Mouse (Mus musculus): ENCODE measurements around the gene Fibcd1. TPM values are rescaled to one million over a fixed set of nuclear protein-coding genes. Genes with fewer than 3 reads are reported as not detected.

Fibcd1 gene
- total and polyA plus RNA-seq, 2 experiments from 2014 or later, result 19.4 to 48.5 TPM

GRCm38 (mm10) chr2:31782958-31783602 lies 62.7 kb downstream of the Fibcd1 start:
- DNase-seq (ENCODE audit: low spot score), result no peak
- Histone ChIP-seq H3K4me3 (ENCODE audit: low read depth, low read length) (no peak overlapping the region), H3K9ac (replicated peaks; ENCODE audit: low read length, poor library complexity, severe bottlenecking) (no peak overlapping the region), H3K9me3 (ENCODE audit: low read length) (no peaks in the 10 kb centered on the region), H3K4me2 (ENCODE audit: low read depth, low read length, poor library complexity, severe bottlenecking) (no peak overlapping the region), H3K4me1 (ENCODE audit: insufficient read depth, low read length) (no peaks in the 10 kb centered on the region), H3K27ac (ENCODE audit: low read depth, low read length) (no peak overlapping the region), H3K27me3 (ENCODE audit: insufficient read depth, low read length) (no peaks in the 10 kb centered on the region), H3K36me3 (ENCODE audit: insufficient read depth, low read length) (peaks cover 31% of the 10 kb centered on the region)
- 76% methylated on average over 8 of the region's 8 CpGs for WGBS
- ATAC-seq (ENCODE audit: low FRiP score), result no peak
- TF ChIP-seq CTCF (IDR thresholded peaks at IDR 0.05), result peak; percentile 54

GRCm38 (mm10) chr2:31779258-31779657 lies 66.5 kb downstream of the Fibcd1 start:
- DNase-seq (ENCODE audit: low spot score), result no peak
- no peaks in the 10 kb centered on the region for H3K4me1 ChIP-seq (ENCODE audit: insufficient read depth, low read length)
- no peak overlapping the region for H3K27ac ChIP-seq (ENCODE audit: low read depth, low read length)
- H3K36me3 ChIP-seq (ENCODE audit: insufficient read depth, low read length), result peaks cover 23% of the 10 kb centered on the region
- no peaks in the 10 kb centered on the region for H3K27me3 ChIP-seq (ENCODE audit: insufficient read depth, low read length)
- H3K9me3 ChIP-seq (ENCODE audit: low read length), result no peaks in the 10 kb centered on the region
- H3K4me3 ChIP-seq (ENCODE audit: low read depth, low read length), result no peak overlapping the region
- no peak overlapping the region for H3K4me2 ChIP-seq (ENCODE audit: low read depth, low read length, poor library complexity, severe bottlenecking)
- no peak for ATAC-seq (ENCODE audit: low FRiP score)
- no peak overlapping the region for H3K9ac ChIP-seq (replicated peaks; ENCODE audit: low read length, poor library complexity, severe bottlenecking)
- no peak for TF ChIP-seq CTCF (IDR thresholded peaks at IDR 0.05)
- 90% methylated on average over 2 of the region's 2 CpGs for WGBS

GRCm38 (mm10) chr2:31776479-31776878 lies 69.3 kb downstream of the Fibcd1 start:
- Histone ChIP-seq H3K9ac (replicated peaks; ENCODE audit: low read length, poor library complexity, severe bottlenecking) (no peak overlapping the region), H3K36me3 (ENCODE audit: insufficient read depth, low read length) (peaks cover 20% of the 10 kb centered on the region), H3K9me3 (ENCODE audit: low read length) (no peaks in the 10 kb centered on the region), H3K4me1 (ENCODE audit: insufficient read depth, low read length) (no peaks in the 10 kb centered on the region), H3K4me2 (ENCODE audit: low read depth, low read length, poor library complexity, severe bottlenecking) (no peak overlapping the region), H3K4me3 (ENCODE audit: low read depth, low read length) (no peak overlapping the region), H3K27ac (ENCODE audit: low read depth, low read length) (no peak overlapping the region), H3K27me3 (ENCODE audit: insufficient read depth, low read length) (no peaks in the 10 kb centered on the region)
- DNase-seq (ENCODE audit: low spot score) (no peak), ATAC-seq (ENCODE audit: low FRiP score) (no peak)
- TF ChIP-seq CTCF (IDR thresholded peaks at IDR 0.05), result no peak
- 96% methylated on average over 3 of the region's 3 CpGs for WGBS

- H3K9me3 ChIP-seq (ENCODE audit: low read length), result no peaks in the 10 kb centered on the region
- H3K4me3 ChIP-seq (ENCODE audit: low read depth, low read length), result no peak overlapping the region
- peak overlapping the region; percentile 6; the same call in 1 of the 2 replicates for H3K27ac ChIP-seq (ENCODE audit: low read depth, low read length)
- H3K4me1 ChIP-seq (ENCODE audit: insufficient read depth, low read length), result peaks cover 10% of the 10 kb centered on the region; the same call in 1 of the 2 replicates
- no peaks in the 10 kb centered on the region for H3K27me3 ChIP-seq (ENCODE audit: insufficient read depth, low read length)
- no peak overlapping the region for H3K4me2 ChIP-seq (ENCODE audit: low read depth, low read length, poor library complexity, severe bottlenecking)
- no peak for TF ChIP-seq CTCF (IDR thresholded peaks at IDR 0.05)
- no peak for ATAC-seq (ENCODE audit: low FRiP score)
- 64% methylated on average over 7 of the region's 7 CpGs for WGBS
- H3K36me3 ChIP-seq (ENCODE audit: insufficient read depth, low read length), result no peaks in the 10 kb centered on the region
- H3K9ac ChIP-seq (replicated peaks; ENCODE audit: low read length, poor library complexity, severe bottlenecking), result no peak overlapping the region
- DNase-seq (ENCODE audit: low spot score), result no peak
These were observed 74.9 kb downstream of the Fibcd1 start for GRCm38 (mm10) chr2:31770781-31771441.

- WGBS, result 35% methylated on average over 6 of the region's 6 CpGs
- H3K4me2 ChIP-seq (ENCODE audit: low read depth, low read length, poor library complexity, severe bottlenecking), result no peak overlapping the region
- no peak overlapping the region for H3K4me3 ChIP-seq (ENCODE audit: low read depth, low read length)
- TF ChIP-seq CTCF (IDR thresholded peaks at IDR 0.05), result no peak
- H3K36me3 ChIP-seq (ENCODE audit: insufficient read depth, low read length), result no peaks in the 10 kb centered on the region
- ATAC-seq (ENCODE audit: low FRiP score) (no peak), DNase-seq (ENCODE audit: low spot score) (no peak)
- peak overlapping the region; percentile 21; the same call in 1 of the 2 replicates for H3K27ac ChIP-seq (ENCODE audit: low read depth, low read length)
- H3K4me1 ChIP-seq (ENCODE audit: insufficient read depth, low read length), result peaks cover 10% of the 10 kb centered on the region; the same call in 1 of the 2 replicates
- no peaks in the 10 kb centered on the region for H3K27me3 ChIP-seq (ENCODE audit: insufficient read depth, low read length)
- no peak overlapping the region for H3K9ac ChIP-seq (replicated peaks; ENCODE audit: low read length, poor library complexity, severe bottlenecking)
- no peaks in the 10 kb centered on the region for H3K9me3 ChIP-seq (ENCODE audit: low read length)
These were observed 76.1 kb downstream of the Fibcd1 start for GRCm38 (mm10) chr2:31769631-31770111.

GRCm38 (mm10) chr2:31769115-31769514 lies 76.7 kb downstream of the Fibcd1 start:
- Histone ChIP-seq H3K36me3 (ENCODE audit: insufficient read depth, low read length) (no peaks in the 10 kb centered on the region), H3K27me3 (ENCODE audit: insufficient read depth, low read length) (no peaks in the 10 kb centered on the region), H3K4me2 (ENCODE audit: low read depth, low read length, poor library complexity, severe bottlenecking) (no peak overlapping the region), H3K9me3 (ENCODE audit: low read length) (no peaks in the 10 kb centered on the region), H3K4me1 (ENCODE audit: insufficient read depth, low read length) (peaks cover 10% of the 10 kb centered on the region; the same call in 1 of the 2 replicates), H3K9ac (replicated peaks; ENCODE audit: low read length, poor library complexity, severe bottlenecking) (no peak overlapping the region), H3K27ac (ENCODE audit: low read depth, low read length) (peak overlapping the region; percentile 21; the same call in 1 of the 2 replicates), H3K4me3 (ENCODE audit: low read depth, low read length) (no peak overlapping the region)
- no peak for DNase-seq (ENCODE audit: low spot score)
- no peak for ATAC-seq (ENCODE audit: low FRiP score)
- TF ChIP-seq CTCF (IDR thresholded peaks at IDR 0.05), result no peak
- WGBS, result 57% methylated on average over 4 of the region's 4 CpGs
